Mouse (Mus musculus): Measurements from ENCODE around the gene Far2. TPM values are rescaled to one million over a fixed set of nuclear protein-coding genes. Genes with fewer than 3 reads are reported as not detected.
"Not testable (repeated sequence)": the region's sequence is repeated elsewhere in the genome, so short reads cannot be mapped to it uniquely, and the experiment has no call there.

Gene Far2
- polyA plus RNA-seq, 1 experiment from 2014 or later, result 1.4 TPM

DNA sequence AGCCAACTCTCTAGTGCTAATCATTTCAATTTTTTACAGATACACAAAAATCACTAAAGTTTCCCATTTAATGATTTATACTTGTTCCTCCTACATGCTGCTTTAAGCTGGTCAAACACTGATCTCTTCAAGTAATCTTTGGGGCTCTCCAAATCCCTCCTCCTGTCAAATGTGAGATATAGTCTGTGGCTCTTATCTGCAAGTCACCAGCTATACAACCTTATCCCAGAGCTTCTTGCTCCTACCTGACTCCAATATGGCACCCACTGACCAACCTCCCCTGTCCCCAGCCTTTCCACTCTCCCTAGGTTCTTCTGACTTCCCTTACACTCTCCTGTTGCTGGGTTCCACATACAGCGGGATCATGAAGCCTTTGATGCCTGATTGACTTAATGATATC, 70.6 kb downstream of the Far2 start:
- no peak overlapping the region for H3K4me3 ChIP-seq (ENCODE audit: control insufficient read depth in 1 of 2, insufficient read depth in 1 of 2, low read depth in 1 of 2, low read length in 2 of 2)
- 84% methylated on average over 1 of the region's 1 CpGs for WGBS
- H3K4me1 ChIP-seq (ENCODE audit: control insufficient read depth in 2 of 2, insufficient read depth in 2 of 2, low read length in 2 of 2), result no peaks in the 10 kb centered on the region
- no peak overlapping the region for H3K4me2 ChIP-seq (ENCODE audit: low read length)
- H3K27me3 ChIP-seq (ENCODE audit: control insufficient read depth, insufficient read depth, low read length), result no peaks in the 10 kb centered on the region
- no peak for ATAC-seq (ENCODE audit: insufficient number of reproducible peaks, insufficient read depth, low FRiP score, low read depth)
- H3K27ac ChIP-seq (replicated peaks in 1 of 2; ENCODE audit: control insufficient read depth in 1 of 2, insufficient read depth in 1 of 2, low read depth in 2 of 2, low read length in 2 of 2), result no peak overlapping the region
- H3K9me3 ChIP-seq (ENCODE audit: control insufficient read depth, low read length), result no peaks in the 10 kb centered on the region
- no peaks in the 10 kb centered on the region for H3K36me3 ChIP-seq (ENCODE audit: control insufficient read depth, insufficient read depth, low read length)
- no peak overlapping the region for H3K9ac ChIP-seq (ENCODE audit: low read length)

DNA sequence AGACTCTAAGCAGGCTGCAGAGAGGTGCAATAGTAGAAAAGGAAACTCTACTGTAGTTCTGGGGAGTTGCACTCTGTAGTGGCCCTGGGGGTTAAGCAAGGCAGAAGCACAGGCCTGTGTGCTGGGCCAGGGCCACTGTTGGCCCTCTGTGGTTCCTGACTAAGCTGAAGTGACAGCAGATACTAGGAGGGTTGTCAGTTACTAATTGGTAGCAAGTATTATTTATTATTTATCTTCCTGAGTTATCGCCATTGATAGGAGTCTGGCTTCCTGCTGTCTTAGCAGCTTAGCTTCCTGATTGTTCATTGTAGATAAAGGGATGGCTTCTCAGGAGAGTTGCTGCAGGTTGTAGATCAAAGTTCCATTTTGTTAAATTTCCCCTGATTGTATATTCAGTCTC, 73.6 kb downstream of the Far2 start:
- no peak for ATAC-seq (ENCODE audit: insufficient number of reproducible peaks, insufficient read depth, low FRiP score, low read depth)
- Histone ChIP-seq H3K4me3 (ENCODE audit: control insufficient read depth in 1 of 2, insufficient read depth in 1 of 2, low read depth in 1 of 2, low read length in 2 of 2) (no peak overlapping the region), H3K4me2 (ENCODE audit: low read length) (no peak overlapping the region), H3K27me3 (ENCODE audit: control insufficient read depth, insufficient read depth, low read length) (no peaks in the 10 kb centered on the region), H3K4me1 (ENCODE audit: control insufficient read depth in 2 of 2, insufficient read depth in 2 of 2, low read length in 2 of 2) (no peaks in the 10 kb centered on the region), H3K36me3 (ENCODE audit: control insufficient read depth, insufficient read depth, low read length) (no peaks in the 10 kb centered on the region), H3K27ac (replicated peaks in 1 of 2; ENCODE audit: control insufficient read depth in 1 of 2, insufficient read depth in 1 of 2, low read depth in 2 of 2, low read length in 2 of 2) (no peak overlapping the region), H3K9me3 (ENCODE audit: control insufficient read depth, low read length) (no peaks in the 10 kb centered on the region), H3K9ac (ENCODE audit: low read length) (no peak overlapping the region)
- WGBS, result 65% methylated on average over 1 of the region's 1 CpGs

GRCm38 (mm10) chr6:148126851-148127250, 79.8 kb downstream of the Far2 start:
- not testable (repeated sequence) for H3K27me3 ChIP-seq (ENCODE audit: control insufficient read depth, insufficient read depth, low read length); ATAC-seq (ENCODE audit: insufficient number of reproducible peaks, insufficient read depth, low FRiP score, low read depth); H3K4me1 ChIP-seq (ENCODE audit: control insufficient read depth in 2 of 2, insufficient read depth in 2 of 2, low read length in 2 of 2); H3K4me3 ChIP-seq (ENCODE audit: control insufficient read depth in 1 of 2, insufficient read depth in 1 of 2, low read depth in 1 of 2, low read length in 2 of 2); H3K4me2 ChIP-seq (ENCODE audit: low read length); H3K9ac ChIP-seq (ENCODE audit: low read length); H3K9me3 ChIP-seq (ENCODE audit: control insufficient read depth, low read length); H3K36me3 ChIP-seq (ENCODE audit: control insufficient read depth, insufficient read depth, low read length); H3K27ac ChIP-seq (replicated peaks in 1 of 2; ENCODE audit: control insufficient read depth in 1 of 2, insufficient read depth in 1 of 2, low read depth in 2 of 2, low read length in 2 of 2)
- WGBS, result 68% methylated on average over 10 of the region's 10 CpGs

DNA sequence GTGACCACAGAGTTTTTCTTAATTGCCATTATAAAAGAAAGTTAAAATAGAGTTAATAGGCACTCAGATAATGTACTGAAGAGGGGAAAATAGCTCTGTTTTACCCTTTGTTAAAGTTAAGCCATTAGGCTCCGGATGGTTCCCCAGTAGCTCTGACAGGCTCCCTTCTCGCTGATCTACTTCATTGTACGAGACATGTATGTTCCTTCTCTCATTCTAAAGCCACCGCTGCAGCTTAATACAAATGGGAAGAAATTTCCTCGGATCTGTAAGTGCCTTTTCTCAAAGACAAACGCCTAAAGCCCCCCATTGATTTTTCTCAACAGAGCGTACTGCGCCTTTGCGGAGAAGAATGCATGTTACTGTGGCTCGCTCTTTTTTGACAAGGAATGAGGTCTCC, 85.3 kb downstream of the Far2 start:
- Histone ChIP-seq H3K4me3 (ENCODE audit: control insufficient read depth in 1 of 2, insufficient read depth in 1 of 2, low read depth in 1 of 2, low read length in 2 of 2) (no peak overlapping the region), H3K9me3 (ENCODE audit: control insufficient read depth, low read length) (no peaks in the 10 kb centered on the region), H3K27me3 (ENCODE audit: control insufficient read depth, insufficient read depth, low read length) (no peaks in the 10 kb centered on the region), H3K4me2 (ENCODE audit: low read length) (no peak overlapping the region), H3K4me1 (ENCODE audit: control insufficient read depth in 2 of 2, insufficient read depth in 2 of 2, low read length in 2 of 2) (no peaks in the 10 kb centered on the region; a peak in 1 of 4 replicates), H3K9ac (ENCODE audit: low read length) (no peak overlapping the region), H3K36me3 (ENCODE audit: control insufficient read depth, insufficient read depth, low read length) (no peaks in the 10 kb centered on the region), H3K27ac (replicated peaks in 1 of 2; ENCODE audit: control insufficient read depth in 1 of 2, insufficient read depth in 1 of 2, low read depth in 2 of 2, low read length in 2 of 2) (no peak overlapping the region)
- no peak for ATAC-seq (ENCODE audit: insufficient number of reproducible peaks, insufficient read depth, low FRiP score, low read depth)
- 76% methylated on average over 10 of the region's 10 CpGs for WGBS

DNA sequence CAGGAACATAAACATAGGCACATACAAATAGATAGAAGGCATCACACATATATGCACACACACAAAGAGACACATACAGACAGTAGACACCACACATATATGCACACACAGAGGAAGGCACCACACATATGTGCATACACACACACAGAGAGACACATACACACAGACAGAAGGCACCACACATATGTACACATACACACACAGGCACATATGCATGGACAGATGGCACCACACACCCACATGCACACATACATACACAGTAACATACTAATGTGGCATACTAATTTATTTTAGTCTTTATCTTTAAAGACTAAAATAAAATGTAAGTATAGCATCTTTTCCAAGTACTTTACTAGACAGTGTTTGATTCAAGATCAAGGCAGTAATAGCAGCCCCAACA, 86.5 kb downstream of the Far2 start:
- Histone ChIP-seq H3K4me1 (ENCODE audit: control insufficient read depth in 2 of 2, insufficient read depth in 2 of 2, low read length in 2 of 2) (no peaks in the 10 kb centered on the region; a peak in 1 of 4 replicates), H3K27me3 (ENCODE audit: control insufficient read depth, insufficient read depth, low read length) (no peaks in the 10 kb centered on the region), H3K27ac (replicated peaks in 1 of 2; ENCODE audit: control insufficient read depth in 1 of 2, insufficient read depth in 1 of 2, low read depth in 2 of 2, low read length in 2 of 2) (no peak overlapping the region), H3K9ac (ENCODE audit: low read length) (no peak overlapping the region), H3K36me3 (ENCODE audit: control insufficient read depth, insufficient read depth, low read length) (no peaks in the 10 kb centered on the region), H3K4me2 (ENCODE audit: low read length) (no peak overlapping the region), H3K9me3 (ENCODE audit: control insufficient read depth, low read length) (no peaks in the 10 kb centered on the region), H3K4me3 (ENCODE audit: control insufficient read depth in 1 of 2, insufficient read depth in 1 of 2, low read depth in 1 of 2, low read length in 2 of 2) (no peak overlapping the region)
- ATAC-seq (ENCODE audit: insufficient number of reproducible peaks, insufficient read depth, low FRiP score, low read depth), result no peak

- H3K27me3 ChIP-seq (ENCODE audit: control insufficient read depth, insufficient read depth, low read length), result no peaks in the 10 kb centered on the region
- no peak overlapping the region for H3K9ac ChIP-seq (ENCODE audit: low read length)
- H3K27ac ChIP-seq (replicated peaks in 1 of 2; ENCODE audit: control insufficient read depth in 1 of 2, insufficient read depth in 1 of 2, low read depth in 2 of 2, low read length in 2 of 2), result no peak overlapping the region
- WGBS, result 31% methylated on average over 9 of the region's 9 CpGs
- H3K4me3 ChIP-seq (ENCODE audit: control insufficient read depth in 1 of 2, insufficient read depth in 1 of 2, low read depth in 1 of 2, low read length in 2 of 2), result no peak overlapping the region
- no peak overlapping the region for H3K4me2 ChIP-seq (ENCODE audit: low read length)
- no peaks in the 10 kb centered on the region for H3K9me3 ChIP-seq (ENCODE audit: control insufficient read depth, low read length)
- no peaks in the 10 kb centered on the region for H3K36me3 ChIP-seq (ENCODE audit: control insufficient read depth, insufficient read depth, low read length)
- ATAC-seq (ENCODE audit: insufficient number of reproducible peaks, insufficient read depth, low FRiP score, low read depth), result no peak
- no peaks in the 10 kb centered on the region for H3K4me1 ChIP-seq (ENCODE audit: control insufficient read depth in 2 of 2, insufficient read depth in 2 of 2, low read length in 2 of 2)
Observed at GRCm38 (mm10) chr6:148135769-148136382, 88.8 kb downstream of the Far2 start.

DNA sequence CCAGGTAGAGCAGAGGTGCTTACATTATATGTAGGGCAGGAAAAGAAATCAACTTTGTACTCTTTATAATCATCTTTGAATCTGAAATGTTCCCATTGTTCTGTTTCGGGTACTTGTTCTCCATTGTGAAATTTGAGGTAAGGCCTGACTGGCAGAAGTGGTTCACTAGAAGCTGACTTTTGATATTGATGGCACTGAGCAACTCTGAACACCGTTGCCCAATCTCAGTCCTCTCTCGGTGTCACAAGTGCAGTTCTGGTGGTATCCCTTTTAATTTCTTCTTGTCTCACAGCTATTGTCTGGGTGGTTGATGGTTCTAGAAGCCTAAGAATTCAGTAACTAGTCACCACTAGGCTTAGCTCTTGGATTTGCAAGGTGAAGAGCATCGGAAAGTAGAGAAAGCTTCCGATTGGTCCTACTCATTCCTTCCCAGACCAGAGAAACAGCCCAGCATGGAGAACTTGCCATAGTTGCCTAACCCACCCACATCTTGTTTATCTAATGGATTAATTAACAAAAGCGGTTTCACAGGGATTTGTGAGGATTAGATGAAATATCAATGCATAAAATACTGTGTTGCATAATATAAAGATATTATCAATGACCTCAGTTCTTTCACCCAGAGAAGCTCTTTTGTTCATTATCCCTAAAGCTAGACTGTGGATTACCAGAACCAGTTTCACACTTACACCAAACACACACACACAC, 92.4 kb downstream of the Far2 start:
- WGBS, result 77% methylated on average over 6 of the region's 6 CpGs
- Histone ChIP-seq H3K9ac (ENCODE audit: low read length) (no peak overlapping the region), H3K36me3 (ENCODE audit: control insufficient read depth, insufficient read depth, low read length) (no peaks in the 10 kb centered on the region), H3K27ac (replicated peaks in 1 of 2; ENCODE audit: control insufficient read depth in 1 of 2, insufficient read depth in 1 of 2, low read depth in 2 of 2, low read length in 2 of 2) (no peak overlapping the region), H3K4me1 (ENCODE audit: control insufficient read depth in 2 of 2, insufficient read depth in 2 of 2, low read length in 2 of 2) (no peaks in the 10 kb centered on the region), H3K9me3 (ENCODE audit: control insufficient read depth, low read length) (0 out of 2 replicates have a peak, but pooled peaks cover 3% of the 10 kb centered on the region), H3K4me3 (ENCODE audit: control insufficient read depth in 1 of 2, insufficient read depth in 1 of 2, low read depth in 1 of 2, low read length in 2 of 2) (no peak overlapping the region), H3K4me2 (ENCODE audit: low read length) (no peak overlapping the region), H3K27me3 (ENCODE audit: control insufficient read depth, insufficient read depth, low read length) (no peaks in the 10 kb centered on the region)
- ATAC-seq (ENCODE audit: insufficient number of reproducible peaks, insufficient read depth, low FRiP score, low read depth), result no peak

DNA sequence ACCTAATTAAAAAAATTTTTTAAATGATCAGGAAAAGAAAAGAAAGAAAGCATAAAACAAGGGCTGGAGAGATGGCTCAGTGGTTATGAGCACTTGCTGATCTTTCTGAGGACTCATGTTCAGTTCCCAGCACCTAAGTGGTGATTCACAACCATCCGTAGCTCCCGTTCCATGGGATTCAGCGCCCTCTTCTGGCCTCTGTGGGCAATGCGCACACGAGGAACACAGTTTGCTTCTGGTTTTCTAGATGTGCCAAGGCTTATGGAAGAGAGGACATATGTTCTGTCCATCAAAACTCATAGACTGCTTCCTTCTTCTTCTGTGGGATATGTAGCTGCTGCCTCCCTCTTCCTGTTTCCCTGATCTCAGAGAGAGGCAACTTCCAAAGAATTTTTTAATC, 94.8 kb downstream of the Far2 start:
- WGBS, result 76% methylated on average over 5 of the region's 5 CpGs

More for the DNA sequence above, 94.8 kb downstream of the Far2 start:
- Histone ChIP-seq H3K27me3 (ENCODE audit: control insufficient read depth, insufficient read depth, low read length) (no peaks in the 10 kb centered on the region), H3K9me3 (ENCODE audit: control insufficient read depth, low read length) (0 out of 2 replicates have a peak, but pooled peaks cover 5% of the 10 kb centered on the region), H3K36me3 (ENCODE audit: control insufficient read depth, insufficient read depth, low read length) (no peaks in the 10 kb centered on the region), H3K9ac (ENCODE audit: low read length) (no peak overlapping the region), H3K4me1 (ENCODE audit: control insufficient read depth in 2 of 2, insufficient read depth in 2 of 2, low read length in 2 of 2) (no peaks in the 10 kb centered on the region), H3K4me3 (ENCODE audit: control insufficient read depth in 1 of 2, insufficient read depth in 1 of 2, low read depth in 1 of 2, low read length in 2 of 2) (no peak overlapping the region), H3K27ac (replicated peaks in 1 of 2; ENCODE audit: control insufficient read depth in 1 of 2, insufficient read depth in 1 of 2, low read depth in 2 of 2, low read length in 2 of 2) (no peak overlapping the region), H3K4me2 (ENCODE audit: low read length) (no peak overlapping the region)
- no peak for ATAC-seq (ENCODE audit: insufficient number of reproducible peaks, insufficient read depth, low FRiP score, low read depth)

Data from heart, embryonic 14.5 days (tissue).